Mouse (Mus musculus) liver, embryonic 14 days (tissue): ENCODE results near the gene Fam43a. TPM values are rescaled to one million over a fixed set of nuclear protein-coding genes. Genes with fewer than 3 reads are reported as not detected.

Source experiments
- polyA plus RNA-seq: library from polyadenylated mRNA; depleted of rRNA; stranded (reverse); fragments of >200 nt; gene quantifications from 2 replicates; pipeline ENCODE4 v1.2.3, GENCODE M21; 2012; rRNA removed

Fam43a gene
- 2.4 and 2.7 TPM in 2 replicates for polyA plus RNA-seq

GRCm38 (mm10) chr16:30599491-30600268 lies at the start of gene Fam43a:
TSS of gene Fam43a (plus strand) at chr16:30599723.

GRCm38 (mm10) chr16:30550748-30551192 lies 48.8 kb upstream of the Fam43a start, which contains the start of gene Tmem44:
TSS of gene Tmem44 (minus strand) at chr16:30550842.

GRCm38 (mm10) chr16:30587494-30588327 lies 11.8 kb upstream of the Fam43a start, which contains the start of gene Lsg1:
TSS of gene Lsg1 (minus strand) at chr16:30587592.

Other genes starting within 250 kb of the Fam43a start
- 15.7 and 17.3 TPM in 2 replicates for gene Atp13a3, start 193.7 kb upstream of the Fam43a start, polyA plus RNA-seq
- gene Tmem44, start 48.9 kb upstream of the Fam43a start, polyA plus RNA-seq: 0.96 and 1.1 TPM in 2 replicates
- 13.1 and 14.7 TPM in 2 replicates for gene Lsg1, start 12.1 kb upstream of the Fam43a start, polyA plus RNA-seq